22 mouse cellular contexts compared by ENCODE assay signal in the genomic region with DNA sequence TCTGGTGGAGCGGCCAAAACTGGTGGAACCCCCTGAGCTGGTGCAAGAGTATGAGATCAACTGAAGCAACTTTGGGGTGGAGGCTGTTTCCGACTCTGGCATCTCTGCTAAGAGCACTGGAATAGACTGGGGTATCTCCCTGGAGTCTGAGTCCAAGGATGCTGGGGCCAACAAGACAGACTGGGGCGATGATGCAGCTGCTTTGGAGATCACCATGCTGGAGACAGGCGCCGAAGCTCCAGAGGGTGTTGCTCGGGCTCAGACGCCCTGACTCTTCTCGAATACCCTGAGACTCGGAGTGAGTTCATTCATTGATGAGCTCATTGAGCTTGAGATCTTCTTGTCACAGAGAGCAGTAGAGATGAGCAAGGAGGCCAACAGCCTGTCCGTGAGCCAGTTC.
DNase-seq lines count a peak whose midpoint lies in the region; ATAC-seq and TF ChIP-seq lines count a peak whose summit lies in the region.
"Had no signal": no experiment of that assay in that cellular context is flagged by ENCODE, and none has a peak within 500 bp of the region (broad histone marks: within the 10 kb centered on the region; RNA-seq: fewer than 3 reads in every experiment).

No protein-coding gene starts in this region.

- no peak overlapping the region; the same call in 1 of the 2 replicates for H3K27ac ChIP-seq in gastrocnemius, adult 2 months
- H3K27ac ChIP-seq in heart, embryonic 11.5 days (ENCODE audit: low read depth, low read length) = no peak overlapping the region
- no peak overlapping the region for H3K27ac ChIP-seq in forebrain, embryonic 14.5 days (ENCODE audit: low read depth, low read length)
- H3K27ac ChIP-seq: embryonic facial prominence, embryonic 13.5 days; embryonic facial prominence, embryonic 15.5 days; forebrain, embryonic 10.5 days; forebrain, embryonic 12.5 days; forebrain, embryonic 15.5 days had no signal

- no peaks in the 10 kb centered on the region for H3K9me3 ChIP-seq in heart, embryonic 11.5 days (replicated peaks; ENCODE audit: control insufficient read depth, low read length)
- H3K9me3 ChIP-seq in forebrain, embryonic 14.5 days (replicated peaks; ENCODE audit: control insufficient read depth, low read length) = no peaks in the 10 kb centered on the region
- H3K9me3 ChIP-seq: embryonic facial prominence, embryonic 13.5 days; embryonic facial prominence, embryonic 15.5 days; forebrain, embryonic 10.5 days; forebrain, embryonic 12.5 days; forebrain, embryonic 15.5 days had no signal

- no peak overlapping the region for H3K9ac ChIP-seq in heart, embryonic 11.5 days (ENCODE audit: low read depth, low read length)
- no peak overlapping the region for H3K9ac ChIP-seq in forebrain, embryonic 14.5 days (ENCODE audit: low read length)
- H3K9ac ChIP-seq: embryonic facial prominence, embryonic 13.5 days; embryonic facial prominence, embryonic 15.5 days; forebrain, embryonic 12.5 days; forebrain, embryonic 15.5 days had no signal

- WGBS in heart, embryonic 11.5 days (ENCODE audit: insufficient replicate concordance) = 87% methylated on average over 10 of the region's 10 CpGs
- WGBS in forebrain, embryonic 14.5 days = 93% methylated on average over 10 of the region's 10 CpGs

- TF ChIP-seq CTCF in gastrocnemius, adult 2 months (IDR thresholded peaks at IDR 0.05) = no peak

- no peak overlapping the region for H3K4me3 ChIP-seq in gastrocnemius, adult 2 months
- H3K4me3 ChIP-seq in heart, embryonic 11.5 days (ENCODE audit: low read depth, low read length) = no peak overlapping the region
- H3K4me3 ChIP-seq in forebrain, embryonic 14.5 days (ENCODE audit: low read depth, low read length) = no peak overlapping the region
- H3K4me3 ChIP-seq: embryonic facial prominence, embryonic 13.5 days; embryonic facial prominence, embryonic 15.5 days; erythroblast, embryonic 14.5 days; forebrain, embryonic 10.5 days; forebrain, embryonic 12.5 days; forebrain, embryonic 15.5 days had no signal

- no peaks in the 10 kb centered on the region for H3K27me3 ChIP-seq in heart, embryonic 11.5 days (ENCODE audit: control insufficient read depth, insufficient read depth, low read length)
- H3K27me3 ChIP-seq in forebrain, embryonic 14.5 days (replicated peaks; ENCODE audit: control insufficient read depth, insufficient read depth, low read length) = no peaks in the 10 kb centered on the region
- H3K27me3 ChIP-seq: embryonic facial prominence, embryonic 13.5 days; embryonic facial prominence, embryonic 15.5 days; forebrain, embryonic 12.5 days; forebrain, embryonic 15.5 days had no signal

- no peak overlapping the region for H3K4me2 ChIP-seq in heart, embryonic 11.5 days
- no peak overlapping the region for H3K4me2 ChIP-seq in forebrain, embryonic 14.5 days (ENCODE audit: low read length)
- H3K4me2 ChIP-seq: embryonic facial prominence, embryonic 13.5 days; embryonic facial prominence, embryonic 15.5 days; forebrain, embryonic 12.5 days; forebrain, embryonic 15.5 days had no signal

- no peak for ATAC-seq in heart, embryonic 11.5 days (replicated peaks; ENCODE audit: insufficient number of reproducible peaks, low FRiP score, low TSS enrichment)
- ATAC-seq in forebrain, embryonic 14.5 days = no peak
- ATAC-seq: forebrain, embryonic 15.5 days had no signal

- no peaks in the 10 kb centered on the region for H3K36me3 ChIP-seq in heart, embryonic 11.5 days (ENCODE audit: control insufficient read depth, insufficient read depth, low read length)
- H3K36me3 ChIP-seq in forebrain, embryonic 14.5 days (ENCODE audit: control insufficient read depth, insufficient read depth, low read length) = no peaks in the 10 kb centered on the region
- H3K36me3 ChIP-seq: embryonic facial prominence, embryonic 13.5 days; embryonic facial prominence, embryonic 15.5 days; forebrain, embryonic 10.5 days; forebrain, embryonic 12.5 days; forebrain, embryonic 15.5 days had no signal

- peak; percentile 38 for DNase-seq in gastrocnemius, adult 2 months
- no peak for DNase-seq in gastrocnemius, postnatal 10 days
- peak; percentile 89 for DNase-seq in heart, adult 11 months
- peak; percentile 76 for DNase-seq in skeletal muscle tissue, adult 2 months (ENCODE audit: low read depth, low spot score)
- DNase-seq in forebrain, embryonic 14.5 days (ENCODE audit: low spot score) = no peak
- DNase-seq: adrenal gland, adult 2 months; adrenal gland, postnatal 10 days; adrenal gland, postnatal 25 days; cerebellum, adult 11 months; cerebellum, adult 18-20 months; cerebellum, adult 8-10 months; cerebellum, adult 9-11 months; cerebellum, postnatal 14 days; cerebellum, postnatal 36 days; embryo, embryonic 11 days had no signal

- intact Hi-C loops in gastrocnemius, adult 2 months (cut with DNase I) = no loop called here

- H3K4me1 ChIP-seq in heart, embryonic 11.5 days (ENCODE audit: control insufficient read depth, insufficient read depth, low read length) = no peaks in the 10 kb centered on the region
- no peaks in the 10 kb centered on the region for H3K4me1 ChIP-seq in forebrain, embryonic 14.5 days (ENCODE audit: control insufficient read depth, insufficient read depth, low read length)
- H3K4me1 ChIP-seq: embryonic facial prominence, embryonic 13.5 days; embryonic facial prominence, embryonic 15.5 days; forebrain, embryonic 10.5 days; forebrain, embryonic 12.5 days; forebrain, embryonic 15.5 days had no signal

Comparison
In these comparisons a context has a peak if more than half of its experiments do, and no peak if none do; other contexts are left out.
1. DNase-seq: peak in gastrocnemius, adult 2 months (single experiment), heart, adult 11 months (single experiment) and skeletal muscle tissue, adult 2 months (single experiment); none in gastrocnemius, postnatal 10 days (single experiment) and forebrain, embryonic 14.5 days (single experiment).